Mouse (Mus musculus) cerebellum, postnatal 14 days (tissue): ENCODE measurements at regions not wholly inside any gene's neighbourhood (a gene's known extent, or its start where the extent isn't known, plus 50 kb on each side); places are given as distances from the start of the nearest gene placed in this dataset.
"Not testable (repeated sequence)": the region's sequence is repeated elsewhere in the genome, so short reads cannot be mapped to it uniquely, and the experiment has no call there.

Source experiments
- DNase-seq, 2 experiments: peaks; one replicate each; pipeline ENCODE4 v3.0.0; 2021; ENCODE audit warnings: mixed read lengths in 2 of 2

DNA sequence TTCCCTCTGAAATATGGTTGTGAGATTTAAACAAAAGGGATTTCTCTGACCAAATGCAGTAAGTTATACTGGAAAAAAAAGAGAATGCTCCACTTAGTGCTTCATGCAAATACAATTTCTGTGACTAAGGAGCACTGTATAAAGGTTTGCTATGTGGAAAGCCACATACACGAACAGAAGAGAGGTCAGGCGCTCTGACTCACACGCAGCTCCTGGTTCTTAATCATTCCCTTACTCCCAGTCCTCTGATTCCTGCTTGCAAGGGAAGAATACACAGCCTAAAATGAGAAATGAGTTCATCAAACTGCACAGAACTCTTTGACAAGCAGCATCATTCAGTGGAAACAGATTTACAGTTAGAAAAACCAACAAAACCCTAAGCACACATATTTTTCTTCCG lies 406.8 kb downstream of the Gja1 start:
- no peak for DNase-seq

DNA sequence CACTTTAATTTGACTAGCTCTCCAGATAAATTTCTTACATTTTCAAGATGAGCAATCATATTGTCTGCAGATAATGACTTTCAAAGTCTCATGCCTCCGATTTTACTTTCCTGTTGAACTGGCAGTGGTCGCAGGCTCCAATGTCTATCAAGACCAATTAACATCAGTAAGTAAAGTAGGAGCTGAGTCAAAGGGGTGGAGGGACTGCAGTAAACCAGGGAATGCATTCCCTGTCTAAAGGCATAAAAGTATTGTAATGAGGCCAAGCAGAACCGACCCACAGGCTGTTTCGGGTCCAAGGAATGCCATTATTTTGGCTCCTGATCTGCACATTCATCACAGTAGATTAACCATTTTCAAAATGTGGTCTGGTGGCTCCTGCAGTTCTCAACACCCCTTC lies 411.0 kb downstream of the Gja1 start:
- DNase-seq: no peak

DNA sequence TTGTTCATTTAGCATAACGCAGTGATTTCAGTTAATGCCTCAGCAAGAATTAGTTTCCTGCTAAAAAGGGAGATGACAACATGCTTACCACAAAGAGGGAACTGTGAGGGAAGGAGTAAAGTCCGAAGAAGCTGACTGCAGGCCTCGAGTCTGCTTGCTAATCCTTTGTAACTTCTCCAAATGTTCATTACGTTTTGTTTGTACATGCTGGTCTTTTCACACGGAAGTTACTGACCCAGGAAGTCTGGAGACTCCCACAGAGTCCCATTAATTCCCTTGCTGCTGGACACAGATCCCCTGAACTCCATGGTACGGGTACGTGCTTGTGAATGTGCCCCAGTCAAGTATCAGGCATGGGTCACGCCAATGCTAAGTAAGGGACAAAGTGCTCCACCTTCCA lies 415.9 kb downstream of the Gja1 start:
- DNase-seq: no peak

- no peak for DNase-seq
Observed at GRCm38 (mm10) chr10:56795396-56795795, 418.3 kb downstream of the Gja1 start.

DNA sequence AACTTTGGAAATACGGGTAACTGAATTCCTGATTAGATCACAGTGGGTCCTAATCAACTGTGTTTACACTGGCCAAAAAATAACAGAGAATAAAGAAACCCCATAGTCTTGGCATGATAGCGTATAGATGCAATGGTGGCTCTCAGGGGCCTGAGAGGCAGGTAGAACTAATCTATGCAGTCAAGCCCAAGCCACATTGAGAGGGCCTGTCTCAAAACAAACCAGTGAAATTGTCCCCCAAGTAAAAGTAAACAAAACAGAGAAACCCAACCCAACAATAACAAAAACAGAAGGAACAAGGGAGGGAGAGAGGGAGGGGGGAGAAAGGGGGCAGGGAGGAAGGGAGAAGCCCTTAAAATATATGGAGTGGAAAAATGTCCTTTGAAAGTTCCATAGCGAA lies 422.2 kb downstream of the Gja1 start:
- DNase-seq: no peak

DNA sequence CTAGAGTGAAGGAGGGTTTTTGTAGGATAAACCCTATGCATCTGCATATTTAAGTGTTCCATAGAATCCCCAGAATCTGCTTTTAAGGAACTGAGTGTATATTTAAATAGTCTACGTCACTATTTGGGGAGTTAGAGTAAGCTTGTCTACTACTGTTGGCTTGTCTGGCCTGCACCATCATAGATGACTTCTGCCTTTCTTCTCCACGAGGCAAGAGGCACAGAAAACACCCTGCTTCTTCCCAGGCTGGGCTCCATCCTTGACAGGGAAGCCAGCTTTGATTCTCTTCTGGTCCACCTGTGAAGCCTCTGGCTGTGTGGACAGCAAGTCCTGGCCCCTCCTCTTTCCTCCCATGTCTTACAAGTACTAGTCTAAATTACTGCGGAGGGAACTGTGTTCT lies 422.6 kb downstream of the Gja1 start:
- no peak for DNase-seq

GRCm38 (mm10) chr10:56809006-56809405 lies 431.9 kb downstream of the Gja1 start:
- DNase-seq: no peak

- DNase-seq: no peak
Observed at GRCm38 (mm10) chr10:56822158-56822557, 445.0 kb downstream of the Gja1 start.

GRCm38 (mm10) chr10:56831331-56831730 lies 454.2 kb downstream of the Gja1 start:
- no peak for DNase-seq

GRCm38 (mm10) chr10:56831966-56832365 lies 454.8 kb downstream of the Gja1 start:
- DNase-seq: no peak

DNA sequence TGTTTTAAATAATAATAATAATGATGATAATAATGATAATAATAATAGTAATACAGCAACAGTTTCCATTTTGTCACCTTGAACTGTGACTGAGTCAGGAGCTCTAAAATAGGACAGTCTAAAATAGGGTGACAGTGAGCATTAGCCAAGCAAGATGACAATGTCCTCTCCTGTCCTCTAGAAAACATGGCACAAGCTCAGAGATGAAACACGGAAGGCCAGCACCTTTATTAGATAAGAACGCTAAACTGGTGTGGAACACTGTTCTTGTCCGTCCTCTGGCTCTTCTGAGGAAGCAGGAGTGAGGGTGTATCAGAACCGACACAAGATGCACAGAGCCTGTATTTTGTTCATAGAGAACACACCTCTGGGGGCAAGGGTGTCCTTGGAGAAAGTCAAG lies 459.0 kb downstream of the Gja1 start:
- no peak for DNase-seq

GRCm38 (mm10) chr10:56839006-56839495 lies 461.9 kb downstream of the Gja1 start:
- peak; percentile 49 to 60 for DNase-seq

DNA sequence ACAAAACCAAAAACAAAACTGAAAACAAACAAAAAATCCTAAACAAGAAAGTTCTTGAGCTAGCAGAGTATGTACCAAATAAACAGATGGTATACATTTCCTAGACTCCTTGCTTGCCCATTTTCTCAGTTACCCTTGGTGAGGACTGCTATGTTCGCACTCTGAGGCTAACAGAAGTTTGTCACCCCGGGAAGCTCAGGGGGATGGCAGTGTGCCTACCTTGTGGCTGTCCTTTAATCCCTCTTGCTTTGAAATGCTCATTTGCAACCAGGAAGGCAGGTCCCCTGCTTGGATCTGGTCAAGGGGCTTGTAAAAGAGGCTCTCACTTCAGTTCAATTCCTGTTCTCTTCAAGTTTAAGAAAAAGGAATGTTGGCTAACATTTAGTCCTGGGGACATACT lies 462.4 kb downstream of the Gja1 start:
- peak; percentile 55 to 75 for DNase-seq

DNA sequence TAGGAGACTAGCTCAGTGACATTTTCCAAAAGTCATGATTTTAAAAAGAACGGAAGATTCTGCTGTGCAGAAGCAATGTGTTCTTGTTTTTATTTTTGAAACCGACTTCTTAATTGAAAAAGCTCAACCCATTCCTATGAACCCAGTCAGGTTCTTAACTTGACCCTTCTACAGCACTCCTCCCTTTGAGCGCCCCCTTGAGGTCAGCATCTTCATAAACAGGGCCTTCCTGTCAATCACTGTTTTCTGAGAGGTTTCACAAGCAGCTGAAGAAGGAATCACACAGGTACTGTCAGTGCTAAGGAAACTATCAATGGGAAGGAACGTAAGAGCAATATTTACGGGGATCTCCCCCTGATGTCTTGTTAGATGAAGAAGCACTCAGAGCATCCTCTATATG lies 463.6 kb downstream of the Gja1 start:
- DNase-seq: peak; percentile 35 to 64

DNA sequence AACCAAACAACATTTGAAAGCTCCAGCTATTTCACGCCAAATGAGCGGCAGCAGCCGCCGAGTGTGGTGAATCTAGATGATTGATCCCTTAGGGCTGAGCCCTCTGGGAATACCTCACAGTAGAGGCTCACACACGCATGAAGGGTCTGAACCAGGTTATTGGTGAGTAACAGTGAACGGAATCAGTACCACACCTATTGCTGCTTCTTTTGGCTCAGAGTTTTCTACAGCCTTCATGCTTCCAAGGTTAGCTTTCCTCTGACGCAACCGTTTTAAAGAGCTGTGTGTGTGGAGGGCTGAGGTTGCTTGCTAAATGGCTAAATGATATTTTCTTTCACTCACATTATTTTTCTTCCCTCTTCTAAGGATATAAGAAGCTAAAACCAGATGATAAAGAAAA lies 464.4 kb downstream of the Gja1 start:
- no peak for DNase-seq

DNA sequence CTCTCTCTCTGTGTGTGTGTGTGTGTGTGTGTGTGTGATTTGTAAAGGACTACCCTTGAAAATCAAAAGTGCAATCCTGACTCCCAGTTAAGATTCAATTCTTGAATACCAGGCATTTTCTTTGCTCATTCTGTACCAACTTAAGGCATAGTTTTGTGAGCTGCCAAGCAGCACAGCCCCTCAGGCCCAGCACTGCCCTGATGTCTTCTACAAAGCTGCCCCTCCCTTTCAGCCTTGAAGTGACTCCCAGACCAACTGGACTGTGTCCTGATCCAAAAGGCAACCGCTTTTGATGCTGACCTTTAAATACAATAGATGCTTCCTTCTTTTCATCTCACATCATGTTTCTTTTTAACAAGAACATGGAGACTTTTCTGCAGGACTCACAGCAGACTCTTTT lies 464.8 kb downstream of the Gja1 start:
- DNase-seq: no peak

GRCm38 (mm10) chr10:56852484-56852883 lies 475.4 kb downstream of the Gja1 start:
- no peak for DNase-seq

- no peak for DNase-seq
Observed at GRCm38 (mm10) chr10:56856186-56856585, 479.1 kb downstream of the Gja1 start.

DNA sequence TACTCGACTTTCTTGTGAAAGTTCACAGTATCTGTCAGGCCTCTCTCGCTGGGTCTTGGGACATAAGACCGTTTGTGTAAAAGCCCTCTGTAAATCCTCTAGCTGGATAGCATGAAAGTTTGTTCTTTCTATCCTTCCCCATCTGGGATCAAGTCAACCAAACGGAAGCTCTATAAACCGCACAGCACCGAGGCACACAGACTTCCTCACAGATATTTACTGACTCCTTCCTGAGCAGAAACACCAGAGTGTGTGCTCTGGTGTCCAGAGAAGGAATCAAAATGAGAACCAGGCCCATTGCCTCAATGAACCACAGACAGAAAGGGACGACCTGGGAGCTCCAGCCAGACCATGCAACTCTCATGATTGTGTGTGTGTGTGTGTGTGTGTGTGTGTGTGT lies 502.6 kb downstream of the Gja1 start:
- DNase-seq: no peak

- peak; percentile 67 to 83 for DNase-seq
Observed at GRCm38 (mm10) chr10:56880154-56880591, 503.0 kb downstream of the Gja1 start.

GRCm38 (mm10) chr10:56884456-56885410 lies 507.6 kb downstream of the Gja1 start:
- peak in 1 of 2 experiments; percentile 28 for DNase-seq

DNA sequence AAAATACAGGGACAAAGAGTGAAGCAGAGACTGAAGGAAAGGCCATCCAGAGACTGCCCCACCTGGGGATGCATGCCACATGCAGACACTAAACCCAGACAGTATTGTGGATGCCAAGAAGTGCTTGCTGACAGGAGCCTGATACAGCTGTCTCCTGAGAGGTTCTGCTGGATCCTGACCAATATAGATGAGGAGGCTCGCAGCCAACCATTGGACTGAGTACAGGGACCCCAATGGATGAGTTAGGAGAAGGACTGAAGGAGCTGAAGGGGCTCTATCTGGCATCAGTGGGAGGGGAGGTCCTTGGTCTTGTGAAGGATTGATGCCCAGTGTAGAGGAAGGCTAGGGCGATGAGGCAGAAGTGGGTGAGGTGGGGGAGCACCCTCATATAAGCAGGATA lies 514.4 kb downstream of the Gja1 start:
- DNase-seq: not testable (repeated sequence)

- no peak for DNase-seq
Observed at GRCm38 (mm10) chr10:56892666-56893209, 515.6 kb downstream of the Gja1 start.

DNA sequence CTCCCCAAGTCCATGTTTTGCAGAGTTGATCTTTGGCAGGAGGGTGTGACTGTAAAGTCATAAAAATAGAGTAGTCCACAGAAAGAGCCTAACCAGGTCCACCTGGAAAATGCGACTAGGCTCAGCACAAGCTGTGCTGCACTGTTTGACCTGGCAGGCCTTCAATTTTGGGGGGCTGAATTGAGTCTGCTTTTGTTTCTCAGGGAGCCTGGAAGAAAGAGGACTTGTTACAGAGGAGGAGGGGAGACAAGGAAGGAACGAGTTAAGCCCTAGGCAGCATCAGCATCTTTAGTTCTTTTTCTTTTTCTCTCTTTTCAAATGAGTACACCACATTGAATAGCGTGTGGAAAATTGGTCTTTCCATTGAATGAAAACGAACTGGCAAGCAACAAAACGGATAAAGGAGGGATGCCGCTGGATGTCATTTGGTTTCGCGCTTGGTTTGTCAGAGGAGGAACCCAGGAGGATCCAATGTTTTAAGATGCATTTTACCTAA lies 516.1 kb downstream of the Gja1 start:
- DNase-seq: peak; percentile 36 to 53
